Mouse (Mus musculus): ENCODE measurements around the gene Arfrp1.

DNA sequence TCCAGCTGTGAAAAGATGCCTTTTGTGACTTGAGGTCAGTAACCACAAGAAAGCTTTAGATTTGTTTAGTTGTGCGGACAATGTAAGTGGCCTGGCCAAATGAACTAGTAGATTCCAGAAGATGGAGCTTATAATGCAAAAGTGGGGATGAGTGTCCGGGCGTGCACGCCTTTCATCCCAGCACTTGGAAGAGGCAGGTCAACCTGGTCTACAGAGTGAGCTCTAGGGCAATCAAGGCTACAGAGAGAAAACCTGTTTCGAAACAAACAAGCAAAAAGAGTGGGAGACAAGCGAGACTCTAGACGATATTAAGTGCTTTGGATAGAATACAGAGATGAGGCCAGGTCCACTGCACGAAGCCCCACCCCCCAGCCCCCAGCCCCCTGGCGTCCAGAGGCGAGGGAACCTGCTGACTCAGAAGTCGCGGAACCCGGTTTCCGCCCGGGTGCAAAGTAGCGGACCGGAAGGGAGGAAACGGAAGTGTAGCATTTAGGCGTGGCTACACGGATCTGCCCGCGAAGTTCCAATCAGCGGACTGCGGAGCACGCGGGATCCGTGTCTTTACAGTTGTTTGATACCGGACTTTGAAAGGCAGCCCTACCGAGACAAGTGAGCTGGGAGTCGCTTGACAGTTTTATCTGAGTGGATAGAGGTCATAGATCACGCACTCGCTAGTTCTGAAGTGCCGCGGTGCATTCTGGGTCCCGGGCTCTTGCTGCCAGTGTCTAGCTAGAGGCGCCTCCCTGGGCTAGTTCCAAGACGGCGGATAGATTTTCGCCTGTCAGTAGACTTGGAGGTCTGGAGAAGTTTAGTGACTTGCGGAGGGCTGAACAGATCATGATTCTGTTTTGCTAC, 45.7 kb downstream of the Arfrp1 start, which contains the start of gene Rtel1:
- TF ChIP-seq EP300 (optimal IDR thresholded peaks at IDR 0.05) (no peak), CTCF (IDR thresholded peaks at IDR 0.05; ENCODE audit: low read depth) (peak; percentile 45)
